Mouse (Mus musculus) subcutaneous adipose tissue, adult 2 months (tissue): ENCODE data around the gene Khdrbs2. TPM values are rescaled to one million over a fixed set of nuclear protein-coding genes. Genes with fewer than 3 reads are reported as not detected.

Source experiments
- polyA plus RNA-seq: library from polyadenylated mRNA; depleted of rRNA; stranded (reverse); fragments of >200 nt; gene quantifications from 2 replicates; pipeline ENCODE4 v1.2.3, GENCODE M21; 2012; ENCODE audit warnings: low replicate concordance; rRNA removed

Gene Khdrbs2
- not detected in 2 replicates for polyA plus RNA-seq

DNA sequence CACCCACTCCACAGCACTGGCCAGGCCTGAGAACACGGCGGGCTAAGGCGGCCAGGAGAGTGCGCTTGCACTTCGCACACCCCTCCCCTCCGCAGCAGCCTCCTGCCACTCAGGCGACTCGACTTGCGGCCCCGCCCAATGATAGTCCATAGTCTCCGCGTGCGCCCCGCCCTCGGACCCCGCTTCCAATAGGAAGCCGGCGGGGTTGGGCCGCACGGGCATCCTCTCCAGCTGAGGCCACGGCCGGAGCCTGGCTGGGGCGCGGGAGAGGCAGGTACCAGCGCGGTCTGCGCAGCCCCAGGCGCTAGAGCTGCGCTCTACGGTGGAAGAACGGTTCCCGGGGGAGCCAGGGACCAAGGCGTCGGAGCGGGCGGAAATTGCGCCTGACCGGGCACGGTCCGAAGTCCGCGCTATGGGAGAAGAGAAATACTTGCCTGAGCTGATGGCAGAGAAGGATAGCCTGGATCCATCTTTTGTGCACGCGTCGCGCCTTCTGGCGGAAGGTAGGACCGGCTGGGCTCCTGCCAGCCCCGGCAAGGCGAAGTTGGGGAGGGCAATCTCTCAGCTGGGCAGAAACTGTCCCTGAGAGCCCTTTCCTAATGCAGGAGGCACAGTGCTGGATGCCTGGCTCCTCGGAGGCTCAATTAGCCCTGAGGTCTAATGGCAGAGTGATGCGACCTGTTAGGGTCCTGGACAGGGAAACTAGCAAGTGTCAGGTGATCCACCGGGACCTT, at the start of gene Khdrbs2:
Gene Khdrbs2, plus strand, starts transcription at position 209 of the 734 bp plus-strand sequence.

DNA sequence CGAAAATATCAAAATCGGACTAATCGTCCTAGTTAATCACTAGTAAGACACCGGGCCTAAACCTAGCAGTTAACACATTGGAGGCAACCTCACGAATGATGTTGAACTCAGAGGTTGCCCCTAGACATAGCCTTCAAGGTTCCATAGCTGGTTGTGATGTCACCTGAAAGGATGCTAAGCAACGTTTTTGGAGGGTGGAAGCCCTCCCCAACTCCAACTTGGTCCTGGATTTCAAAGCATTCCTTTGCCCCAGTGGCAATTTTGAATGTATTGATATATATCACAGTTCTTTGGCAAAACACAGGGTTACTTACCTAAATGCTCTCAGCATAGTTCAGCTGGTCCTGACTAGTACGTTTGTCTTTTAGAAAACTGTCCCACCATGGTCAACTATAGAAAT, 374.7 kb downstream of the Khdrbs2 start, which contains the start of gene Gm5415:
Gene Gm5415, minus strand, starts transcription at position 101 of the 400 bp plus-strand sequence.

